Mouse (Mus musculus) forebrain, embryonic 11.5 days (tissue): ENCODE measurements at regions not wholly inside any gene's neighbourhood (a gene's known extent, or its start where the extent isn't known, plus 50 kb on each side); places are given as distances from the start of the nearest gene placed in this dataset.

Experiments
- ATAC-seq: fragments of 200-750 bp; cut with Nextera tagmentation; replicated peaks from 2 replicates; pipeline ENCODE4 v1.8.0; 2017; ENCODE audit warnings: moderate TSS enrichment; ENCODE audit not compliant: low FRiP score
- DNase-seq: peaks from one replicate; pipeline ENCODE4 v3.0.0-alpha.2; 2017; ENCODE audit warnings: low spot score
- H3K27ac ChIP-seq: fragments of 300-500 bp; sonication (generic); 2 replicates; pipeline ENCODE4 v1.5.1; 2014; ENCODE audit warnings: low read depth, low read length
- H3K27me3 ChIP-seq: fragments of 300-500 bp; sonication (generic); 2 replicates; pipeline ENCODE4 v1.6.1; 2014; ENCODE audit warnings: mild to moderate bottlenecking, low read length, mixed read lengths; ENCODE audit not compliant: control insufficient read depth, insufficient read depth
- H3K36me3 ChIP-seq: fragments of 300-500 bp; sonication (generic); 2 replicates; pipeline ENCODE4 v1.6.1; 2014; ENCODE audit warnings: mild to moderate bottlenecking, low read length, moderate library complexity, mixed read lengths; ENCODE audit not compliant: control insufficient read depth, insufficient read depth
- H3K4me1 ChIP-seq: fragments of 300-500 bp; sonication (generic); replicated peaks from 2 replicates; pipeline ENCODE4 v1.6.1; 2014; ENCODE audit warnings: low read length, mixed read lengths; ENCODE audit not compliant: control insufficient read depth, insufficient read depth
- H3K4me2 ChIP-seq: fragments of 300-500 bp; sonication (generic); 2 replicates; pipeline ENCODE4 v1.6.1; 2014; ENCODE audit warnings: low read depth, mild to moderate bottlenecking, low read length, moderate library complexity, mixed read lengths; ENCODE audit not compliant: severe bottlenecking
- H3K4me3 ChIP-seq: fragments of 300-500 bp; sonication (generic); 2 replicates; pipeline ENCODE4 v1.5.1; 2014; ENCODE audit warnings: low read depth, low read length
- H3K9ac ChIP-seq: fragments of 300-500 bp; sonication (generic); 2 replicates; pipeline ENCODE4 v1.6.1; 2014; ENCODE audit warnings: low read length
- H3K9me3 ChIP-seq: fragments of 300-500 bp; sonication (generic); 2 replicates; pipeline ENCODE4 v1.6.1; 2016; ENCODE audit warnings: low read length, mixed read lengths; ENCODE audit not compliant: control insufficient read depth
- WGBS: fragments of 180-500 bp; shearing (Covaris S2); extraction: QIAGEN DNeasy Blood & Tissue Kit; methylation state at CpG from one replicate; pipeline ENCODE4 v1.1.7; 2014; 5-methylcytosine and 5-hydroxymethylcytosine counted together

DNA sequence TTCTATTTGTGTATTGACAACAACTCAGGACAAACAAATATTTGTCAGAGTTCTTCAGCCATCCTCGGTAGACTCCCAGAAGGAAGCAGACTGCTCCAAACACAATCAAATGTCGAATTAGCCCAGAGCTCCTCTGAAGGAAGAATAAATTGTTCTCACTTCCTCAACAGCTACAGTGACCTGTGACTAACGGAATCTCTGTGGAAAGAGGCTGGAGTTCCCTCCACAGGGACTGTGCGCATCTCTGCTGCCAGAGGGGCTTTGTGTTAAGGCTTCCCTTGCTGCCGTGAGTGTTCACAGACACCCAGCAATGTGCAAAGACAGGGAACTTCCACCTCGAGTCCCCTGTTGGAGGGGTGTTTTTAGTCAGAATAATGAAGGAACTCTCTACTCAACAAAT, 107.0 kb upstream of the Irs2 start:
- no peak overlapping the region for H3K27ac ChIP-seq
- WGBS, result 65% methylated on average over 6 of the region's 6 CpGs
- peaks cover 30% of the 10 kb centered on the region for H3K27me3 ChIP-seq
- no peak for DNase-seq
- no peak overlapping the region for H3K9ac ChIP-seq
- no peaks in the 10 kb centered on the region for H3K4me1 ChIP-seq
- H3K9me3 ChIP-seq, result no peaks in the 10 kb centered on the region
- no peak for ATAC-seq
- H3K36me3 ChIP-seq, result no peaks in the 10 kb centered on the region
- no peak overlapping the region for H3K4me3 ChIP-seq
- H3K4me2 ChIP-seq, result no peak overlapping the region

DNA sequence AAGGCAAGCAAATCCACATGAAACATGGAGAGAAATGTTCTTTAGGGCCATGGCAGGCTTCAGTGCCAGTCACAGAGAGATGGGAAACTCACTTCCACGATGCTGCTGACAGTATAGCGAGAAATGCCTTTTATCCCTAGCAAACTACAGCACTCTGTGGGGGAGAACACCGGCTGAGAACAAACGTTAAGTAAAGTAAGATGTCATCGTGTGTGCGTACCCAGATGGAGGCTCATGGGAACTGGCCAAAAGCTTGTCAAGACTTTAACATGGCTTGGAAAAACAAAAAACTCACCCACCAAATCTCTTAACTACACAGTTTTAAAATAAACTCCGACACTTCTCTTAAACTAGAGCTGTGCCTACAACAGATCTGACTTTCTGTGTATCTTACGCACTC, 106.3 kb upstream of the Irs2 start:
- Histone ChIP-seq H3K27ac (no peak overlapping the region), H3K4me3 (no peak overlapping the region), H3K9me3 (no peaks in the 10 kb centered on the region), H3K27me3 (peaks cover 26% of the 10 kb centered on the region), H3K4me1 (no peaks in the 10 kb centered on the region), H3K36me3 (no peaks in the 10 kb centered on the region), H3K9ac (no peak overlapping the region), H3K4me2 (no peak overlapping the region)
- no peak for ATAC-seq
- WGBS, result 75% methylated on average over 8 of the region's 8 CpGs
- DNase-seq, result no peak

DNA sequence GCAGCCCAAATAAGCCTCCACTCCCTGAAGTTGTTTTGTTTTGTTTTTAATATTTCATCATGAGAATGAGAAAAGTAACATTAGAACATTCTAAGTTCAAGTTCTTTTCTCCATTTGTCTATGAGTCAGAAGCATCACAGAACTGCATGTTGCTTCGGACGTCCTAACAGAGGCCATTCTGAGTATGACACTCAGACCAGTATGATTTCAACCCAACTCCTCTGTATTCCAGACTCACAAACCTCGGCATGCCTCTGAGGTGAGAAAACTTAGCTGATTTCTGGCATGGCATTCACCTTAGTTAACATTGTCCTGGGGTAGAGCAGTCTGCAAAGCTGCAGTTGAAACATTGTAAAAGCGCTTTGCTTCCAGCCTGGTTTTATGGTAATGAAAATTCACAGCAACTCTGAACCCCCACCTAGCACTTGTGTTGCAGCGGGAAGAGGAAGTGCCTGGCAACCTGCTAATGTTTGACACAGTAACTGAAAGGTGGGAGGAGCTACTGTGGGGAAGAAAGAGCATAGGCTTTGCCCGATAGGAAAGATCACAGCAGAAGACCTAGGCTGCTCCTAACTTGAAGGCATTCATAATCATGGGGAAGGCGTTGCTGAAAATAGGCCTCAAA, 104.8 kb upstream of the Irs2 start:
- 80% methylated on average over 7 of the region's 7 CpGs for WGBS
- no peaks in the 10 kb centered on the region for H3K4me1 ChIP-seq
- peaks cover 21% of the 10 kb centered on the region for H3K27me3 ChIP-seq
- DNase-seq, result no peak
- no peak overlapping the region for H3K4me2 ChIP-seq
- H3K27ac ChIP-seq, result no peak overlapping the region
- no peaks in the 10 kb centered on the region for H3K9me3 ChIP-seq
- no peak for ATAC-seq
- no peak overlapping the region for H3K9ac ChIP-seq
- H3K4me3 ChIP-seq, result no peak overlapping the region
- no peaks in the 10 kb centered on the region for H3K36me3 ChIP-seq

DNA sequence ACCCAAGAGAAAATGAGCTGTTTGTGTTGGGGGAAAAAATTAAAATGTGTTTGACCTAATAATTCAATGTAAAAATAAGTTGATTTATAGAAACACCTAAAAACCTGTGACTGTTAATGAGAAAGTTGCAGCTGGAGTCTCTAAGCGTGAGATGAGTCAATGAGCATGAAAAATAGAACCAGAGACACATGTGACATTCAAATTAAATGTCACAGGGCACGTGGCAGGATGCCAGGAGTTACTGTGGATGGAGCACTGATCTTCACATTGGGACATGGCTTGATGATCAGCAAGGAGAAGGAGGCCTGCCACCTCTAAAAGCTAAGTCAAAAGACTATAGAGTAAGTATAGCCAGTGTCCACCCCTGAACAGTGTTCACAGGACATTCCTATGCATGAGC, 103.7 kb upstream of the Irs2 start:
- Histone ChIP-seq H3K27ac (no peak overlapping the region), H3K36me3 (no peaks in the 10 kb centered on the region), H3K4me3 (no peak overlapping the region), H3K27me3 (peaks cover 12% of the 10 kb centered on the region), H3K4me1 (no peaks in the 10 kb centered on the region), H3K4me2 (no peak overlapping the region), H3K9me3 (no peaks in the 10 kb centered on the region), H3K9ac (no peak overlapping the region)
- WGBS, result 81% methylated on average over 2 of the region's 2 CpGs
- ATAC-seq, result no peak
- DNase-seq, result no peak

DNA sequence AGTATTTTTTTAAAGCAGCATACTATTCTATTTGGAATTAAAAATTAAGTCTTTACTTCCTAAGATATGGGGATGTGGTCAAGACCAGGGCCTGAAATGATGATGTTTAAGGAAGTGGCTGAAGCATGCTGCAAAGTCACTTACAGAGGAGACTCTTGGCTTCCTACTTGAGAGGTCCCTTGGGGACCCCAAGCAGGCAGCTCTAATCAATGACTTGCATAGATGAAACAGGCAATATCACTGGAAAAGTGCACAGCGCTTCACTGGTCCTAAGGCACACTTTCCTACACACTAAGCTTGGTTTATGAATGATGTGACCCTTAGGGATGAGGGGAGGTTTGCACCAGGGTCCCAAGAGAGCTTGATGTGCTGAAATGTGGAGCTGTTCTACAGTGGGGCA, 99.2 kb upstream of the Irs2 start:
- Histone ChIP-seq H3K4me3 (no peak overlapping the region), H3K27me3 (no peaks in the 10 kb centered on the region), H3K9ac (no peak overlapping the region), H3K27ac (no peak overlapping the region), H3K36me3 (no peaks in the 10 kb centered on the region), H3K9me3 (no peaks in the 10 kb centered on the region), H3K4me2 (no peak overlapping the region), H3K4me1 (no peaks in the 10 kb centered on the region)
- DNase-seq, result no peak
- 94% methylated on average over 1 of the region's 1 CpGs for WGBS
- ATAC-seq, result no peak

DNA sequence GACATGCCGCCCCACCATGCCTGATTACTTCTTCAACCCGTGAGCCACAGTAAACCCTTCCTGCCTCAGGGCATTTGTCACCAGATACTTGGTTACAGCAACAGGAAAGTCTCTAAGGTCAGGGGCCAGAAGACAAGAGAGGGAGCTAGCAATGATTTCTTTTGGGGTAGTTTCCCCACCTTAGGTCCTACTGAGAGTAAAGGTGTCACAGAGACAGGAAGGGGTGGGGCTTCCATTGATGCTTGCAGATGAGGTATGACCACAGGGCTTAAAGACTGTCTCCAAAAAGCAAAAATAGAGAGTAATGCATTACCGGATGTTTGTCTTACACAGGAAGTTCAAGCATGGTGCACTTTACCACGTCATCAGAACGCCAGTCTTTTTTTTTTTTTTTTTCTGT, 98.8 kb upstream of the Irs2 start:
- Histone ChIP-seq H3K9me3 (no peaks in the 10 kb centered on the region), H3K4me3 (no peak overlapping the region), H3K36me3 (no peaks in the 10 kb centered on the region), H3K27me3 (no peaks in the 10 kb centered on the region), H3K27ac (no peak overlapping the region), H3K4me2 (no peak overlapping the region), H3K9ac (no peak overlapping the region), H3K4me1 (no peaks in the 10 kb centered on the region)
- no peak for ATAC-seq
- DNase-seq, result no peak
- 84% methylated on average over 5 of the region's 5 CpGs for WGBS

DNA sequence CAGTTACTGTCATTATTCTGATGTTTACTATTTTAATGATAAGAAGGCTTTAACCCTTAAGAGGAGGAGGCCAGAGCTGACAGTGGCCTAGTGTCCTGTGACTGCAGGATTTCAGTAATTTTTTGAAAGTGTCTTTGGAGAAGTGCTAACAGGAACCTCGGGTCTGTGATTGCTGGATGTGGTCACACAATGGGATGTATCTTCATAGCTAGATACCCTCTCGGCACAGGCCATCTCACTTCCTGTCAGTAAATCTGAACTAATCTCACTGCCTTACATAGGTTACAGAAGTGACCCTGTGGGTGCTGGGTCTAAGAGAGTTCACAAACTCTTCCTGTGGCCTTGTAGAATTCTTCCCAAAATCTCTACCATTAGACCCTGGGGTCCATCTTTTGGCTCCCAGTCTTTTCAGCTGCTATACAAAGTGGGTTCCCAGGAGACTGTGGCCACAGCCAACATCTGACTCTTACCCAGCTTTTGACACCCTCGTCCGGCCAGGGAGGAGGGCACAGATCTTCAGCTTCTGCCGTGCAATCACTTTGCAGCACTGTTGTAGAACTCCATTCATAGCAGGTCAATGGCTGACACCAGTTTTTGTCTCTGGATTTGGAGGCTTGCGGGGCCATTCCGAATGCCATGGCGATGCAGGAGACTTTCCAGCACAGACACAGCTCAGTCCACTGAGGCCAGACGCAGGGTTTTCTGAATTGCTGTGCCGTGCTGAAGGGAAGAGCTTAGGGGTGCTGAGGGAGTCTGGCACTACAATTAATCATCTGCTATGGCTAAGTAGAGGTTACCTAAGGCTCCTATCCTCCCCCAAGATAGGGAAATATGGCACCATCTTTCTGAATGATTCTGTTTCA, 95.7 kb upstream of the Irs2 start:
- no peak for DNase-seq
- Histone ChIP-seq H3K4me2 (no peak overlapping the region), H3K36me3 (no peaks in the 10 kb centered on the region), H3K4me3 (no peak overlapping the region), H3K9ac (no peak overlapping the region), H3K27me3 (no peaks in the 10 kb centered on the region), H3K9me3 (no peaks in the 10 kb centered on the region), H3K4me1 (no peaks in the 10 kb centered on the region), H3K27ac (no peak overlapping the region)
- WGBS, result 66% methylated on average over 10 of the region's 10 CpGs
- ATAC-seq, result no peak

DNA sequence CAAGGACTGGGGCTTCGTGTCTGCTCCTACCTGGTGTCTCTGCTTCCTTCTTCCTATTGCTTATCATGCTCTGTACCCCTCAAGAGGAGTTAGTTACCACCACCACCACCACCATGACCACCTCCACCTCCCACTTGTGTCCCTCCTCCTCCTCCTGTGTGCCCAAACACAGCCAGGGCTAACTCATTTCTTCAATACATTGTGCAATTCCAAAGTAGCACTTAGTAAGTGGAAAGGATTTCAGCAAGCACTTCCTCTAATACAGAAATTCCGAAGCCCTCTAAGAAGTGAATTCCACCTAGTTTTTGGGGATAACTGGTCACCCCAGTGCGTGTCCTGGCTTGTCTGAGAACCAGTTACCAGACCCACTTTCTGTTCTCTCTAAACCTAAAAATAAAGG, 92.1 kb upstream of the Irs2 start:
- Histone ChIP-seq H3K27me3 (no peaks in the 10 kb centered on the region), H3K4me1 (no peaks in the 10 kb centered on the region), H3K27ac (no peak overlapping the region), H3K4me3 (no peak overlapping the region), H3K4me2 (no peak overlapping the region), H3K9me3 (no peaks in the 10 kb centered on the region), H3K36me3 (no peaks in the 10 kb centered on the region), H3K9ac (no peak overlapping the region)
- 92% methylated on average over 3 of the region's 3 CpGs for WGBS
- no peak for ATAC-seq
- DNase-seq, result no peak

DNA sequence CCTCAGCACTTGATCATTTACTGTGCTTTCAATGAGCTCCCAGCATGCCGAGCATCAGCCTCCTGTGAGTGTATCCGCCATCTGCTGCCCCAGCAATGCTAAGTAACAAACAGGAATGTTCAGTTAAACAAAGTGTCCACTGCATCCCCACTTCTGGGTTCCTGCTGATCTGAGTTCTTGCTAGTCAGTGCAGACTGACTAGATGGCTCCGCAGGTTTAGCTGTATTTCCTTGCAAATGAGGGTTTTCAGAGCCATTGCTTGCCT, 91.3 kb upstream of the Irs2 start:
- ATAC-seq (no peak), DNase-seq (no peak)
- no peaks in the 10 kb centered on the region for H3K4me1 ChIP-seq
- H3K27me3 ChIP-seq, result no peaks in the 10 kb centered on the region
- H3K9me3 ChIP-seq, result no peaks in the 10 kb centered on the region
- no peak overlapping the region for H3K4me2 ChIP-seq
- no peak overlapping the region for H3K9ac ChIP-seq
- no peaks in the 10 kb centered on the region for H3K36me3 ChIP-seq
- no peak overlapping the region for H3K4me3 ChIP-seq
- no peak overlapping the region for H3K27ac ChIP-seq
- WGBS, result 81% methylated on average over 3 of the region's 3 CpGs
